Mouse (Mus musculus) bone marrow macrophage, adult 2 months (primary cell): ENCODE results near the gene Tmem259.

Source experiments
- CTCF ChIP-seq: IDR thresholded peaks from 2 replicates; pipeline ENCODE4 v1.5.1; 2012; ENCODE audit warnings: low read depth, mild to moderate bottlenecking, low read length, moderate library complexity
- POLR2A ChIP-seq: IDR thresholded peaks from 2 replicates; pipeline ENCODE4 v1.6.1; 2012; ENCODE audit warnings: mild to moderate bottlenecking, low read depth, low read length, borderline replicate concordance

GRCm38 (mm10) chr10:80025463-80025862, 41.3 kb upstream of the Tmem259 start:
- TF ChIP-seq CTCF (no peak), POLR2A (no peak)
